Mouse (Mus musculus): Measurements from ENCODE around the gene Prkca. TPM values are rescaled to one million over a fixed set of nuclear protein-coding genes. Genes with fewer than 3 reads are reported as not detected.

Prkca gene
- polyA plus RNA-seq, 2 experiments, result 2.5 to 3.8 TPM

DNA sequence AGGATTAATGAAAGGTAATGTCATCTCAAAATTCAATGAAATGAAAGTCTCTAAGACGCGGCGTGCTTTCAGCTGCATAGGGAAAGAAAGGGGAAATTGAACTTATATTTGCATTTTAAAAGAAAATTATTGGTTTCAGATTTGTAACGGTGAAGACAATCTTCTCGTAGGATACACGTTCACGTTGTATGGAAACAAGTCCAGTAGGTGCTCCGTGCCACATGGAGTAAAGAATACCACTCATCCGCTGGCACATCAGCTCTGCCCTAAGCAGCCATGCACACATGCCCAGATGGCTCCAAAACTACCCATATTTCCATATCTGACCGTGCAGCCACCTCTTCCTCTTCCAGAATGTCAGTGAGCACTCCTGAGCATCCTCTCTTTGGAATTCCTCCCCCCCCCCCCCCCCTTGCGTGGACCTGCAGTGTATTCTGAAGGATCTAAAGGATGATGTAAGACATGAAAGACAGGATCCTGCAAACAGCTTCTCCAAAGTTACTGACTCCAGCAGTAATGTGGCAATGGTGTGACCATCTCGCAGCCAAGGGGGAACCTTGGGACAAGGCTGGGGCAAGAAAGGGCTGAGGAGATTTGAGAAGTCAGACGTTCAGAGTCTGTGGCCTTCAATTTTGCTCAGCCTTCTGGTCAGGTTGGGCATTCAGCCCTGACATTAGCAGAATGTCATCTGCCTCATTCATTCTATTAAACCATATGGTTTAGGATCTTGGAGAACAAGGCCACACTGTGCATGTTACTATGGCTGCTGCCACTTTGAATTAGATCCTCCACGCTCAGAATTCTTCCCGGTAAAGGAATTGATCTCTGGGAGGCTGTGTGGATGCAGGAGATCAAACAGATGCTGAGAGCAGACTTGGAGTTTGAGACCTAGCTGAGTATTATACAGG, 142.8 kb downstream of the Prkca start:
- ATAC-seq (ENCODE audit: insufficient read depth) (no peak), DNase-seq (ENCODE audit: low read depth in 3 of 3, low spot score in 3 of 3) (no peak)
- TF ChIP-seq EP300 (IDR thresholded peaks at IDR 0.05; ENCODE audit: low read depth) (no peak), CTCF (IDR thresholded peaks at IDR 0.05; ENCODE audit: low read depth) (no peak)
- no peak overlapping the region for H3K27ac ChIP-seq
- H3K9me3 ChIP-seq (ENCODE audit: control insufficient read depth, low read length), result no peaks in the 10 kb centered on the region
- H3K4me2 ChIP-seq (ENCODE audit: low read depth), result no peak overlapping the region
- H3K27me3 ChIP-seq (ENCODE audit: control insufficient read depth, insufficient read depth, low read length), result no peaks in the 10 kb centered on the region
- WGBS (ENCODE audit: insufficient replicate concordance), result 69% methylated on average over 15 of the region's 15 CpGs
- peaks cover 0 to 5% of the 10 kb centered on the region in 2 experiments; a peak in 2 of 4 replicates for H3K4me1 ChIP-seq (replicated peaks; ENCODE audit: control insufficient read depth in 2 of 2, insufficient read depth in 2 of 2, low read length in 1 of 2)
- H3K36me3 ChIP-seq (replicated peaks; ENCODE audit: control insufficient read depth, insufficient read depth, low read depth), result no peaks in the 10 kb centered on the region
- H3K9ac ChIP-seq (replicated peaks), result no peak overlapping the region
- no peak overlapping the region for H3K4me3 ChIP-seq (ENCODE audit: insufficient read depth in 1 of 2, low read depth in 2 of 2, low read length in 2 of 2)

- WGBS (ENCODE audit: insufficient replicate concordance), result 70% methylated on average over 4 of the region's 4 CpGs
- H3K36me3 ChIP-seq (replicated peaks; ENCODE audit: control insufficient read depth, insufficient read depth, low read depth), result no peaks in the 10 kb centered on the region
- H3K9ac ChIP-seq (replicated peaks), result no peak overlapping the region
- H3K4me2 ChIP-seq (ENCODE audit: low read depth), result no peak overlapping the region
- H3K4me3 ChIP-seq (ENCODE audit: insufficient read depth in 1 of 2, low read depth in 2 of 2, low read length in 2 of 2), result no peak overlapping the region
- no peaks in the 10 kb centered on the region for H3K9me3 ChIP-seq (ENCODE audit: control insufficient read depth, low read length)
- ATAC-seq (ENCODE audit: insufficient read depth), result no peak
- no peak overlapping the region for H3K27ac ChIP-seq
- TF ChIP-seq CTCF (IDR thresholded peaks at IDR 0.05; ENCODE audit: low read depth) (no peak), EP300 (IDR thresholded peaks at IDR 0.05; ENCODE audit: low read depth) (no peak)
- H3K4me1 ChIP-seq (replicated peaks; ENCODE audit: control insufficient read depth in 2 of 2, insufficient read depth in 2 of 2, low read length in 1 of 2), result peaks cover 0 to 5% of the 10 kb centered on the region in 2 experiments; a peak in 2 of 4 replicates
- no peaks in the 10 kb centered on the region for H3K27me3 ChIP-seq (ENCODE audit: control insufficient read depth, insufficient read depth, low read length)
- no peak for DNase-seq (ENCODE audit: low read depth in 3 of 3, low spot score in 3 of 3)
These were observed 144.2 kb downstream of the Prkca start for GRCm38 (mm10) chr11:108199429-108199985.

DNA sequence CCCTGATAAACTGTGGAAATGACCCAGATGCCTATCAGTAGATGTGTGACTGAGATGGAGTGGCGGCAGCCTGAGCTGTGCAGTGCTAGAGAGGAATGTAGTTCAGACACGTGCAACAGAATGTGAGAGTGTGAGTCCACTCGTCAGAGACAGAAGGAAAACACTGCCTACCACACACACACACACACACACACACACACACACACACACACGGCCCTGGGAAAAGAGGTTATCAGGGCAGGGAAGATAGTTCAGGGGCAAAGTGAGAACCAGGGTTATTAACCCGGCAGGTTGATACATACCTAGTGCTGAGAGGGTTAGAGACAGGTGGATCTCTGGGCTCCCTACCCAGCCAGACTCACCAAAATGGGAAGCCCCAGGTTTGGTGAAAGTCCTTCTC, 145.1 kb downstream of the Prkca start:
- TF ChIP-seq CTCF (IDR thresholded peaks at IDR 0.05; ENCODE audit: low read depth), result no peak
- 42% methylated on average over 5 of the region's 5 CpGs for WGBS (ENCODE audit: insufficient replicate concordance)
- Histone ChIP-seq H3K36me3 (replicated peaks; ENCODE audit: control insufficient read depth, insufficient read depth, low read depth) (no peaks in the 10 kb centered on the region), H3K27me3 (ENCODE audit: control insufficient read depth, insufficient read depth, low read length) (no peaks in the 10 kb centered on the region), H3K4me2 (ENCODE audit: low read depth) (no peak overlapping the region), H3K27ac (no peak overlapping the region), H3K9me3 (ENCODE audit: control insufficient read depth, low read length) (no peaks in the 10 kb centered on the region), H3K4me3 (ENCODE audit: insufficient read depth in 1 of 2, low read depth in 2 of 2, low read length in 2 of 2) (no peak overlapping the region), H3K4me1 (replicated peaks; ENCODE audit: control insufficient read depth in 2 of 2, insufficient read depth in 2 of 2, low read length in 1 of 2) (peaks cover 0 to 5% of the 10 kb centered on the region in 2 experiments; a peak in 2 of 4 replicates), H3K9ac (replicated peaks) (no peak overlapping the region)
- DNase-seq (ENCODE audit: low read depth in 3 of 3, low spot score in 3 of 3), result no peak
- ATAC-seq (ENCODE audit: insufficient read depth), result no peak

DNA sequence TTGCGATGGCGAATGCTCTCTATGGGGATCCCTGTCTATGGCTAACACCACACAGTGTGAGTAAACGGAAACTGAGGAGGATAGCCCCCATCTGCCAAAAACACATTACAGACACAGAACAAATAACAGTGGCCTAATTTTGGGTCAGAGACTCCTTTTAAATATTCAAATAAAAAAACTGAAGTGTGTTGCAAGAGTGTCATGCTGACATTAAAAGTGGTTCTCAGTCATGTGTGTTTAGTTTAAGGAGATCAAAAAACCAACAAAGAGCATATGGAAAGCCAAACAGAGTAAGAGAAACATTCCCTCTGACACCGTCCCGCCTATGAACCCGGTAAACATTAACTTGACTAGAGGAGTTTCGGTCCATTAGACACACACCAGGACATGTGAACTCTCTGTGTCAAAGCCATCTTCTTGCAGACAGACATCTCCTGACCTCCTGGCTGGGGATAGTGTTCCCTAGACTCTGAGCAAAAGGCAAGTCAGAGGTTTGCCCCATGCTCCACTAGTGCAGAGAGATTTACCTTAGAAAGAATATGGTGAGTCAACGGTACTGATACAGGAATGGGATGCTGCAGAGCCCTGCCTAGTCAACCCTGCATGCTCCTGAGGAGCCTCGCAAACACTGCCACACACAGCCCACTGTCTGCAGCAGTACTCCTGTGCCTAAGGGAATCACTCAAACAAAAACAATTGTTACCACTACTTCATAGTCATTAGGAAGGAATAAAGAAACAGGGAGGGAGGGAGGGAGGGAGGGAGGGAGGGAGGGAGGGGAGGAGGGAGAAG, 146.1 kb downstream of the Prkca start:
- Histone ChIP-seq H3K4me1 (replicated peaks; ENCODE audit: control insufficient read depth in 2 of 2, insufficient read depth in 2 of 2, low read length in 1 of 2) (peaks cover 0 to 5% of the 10 kb centered on the region in 2 experiments; a peak in 2 of 4 replicates), H3K4me3 (ENCODE audit: insufficient read depth in 1 of 2, low read depth in 2 of 2, low read length in 2 of 2) (no peak overlapping the region), H3K27me3 (ENCODE audit: control insufficient read depth, insufficient read depth, low read length) (no peaks in the 10 kb centered on the region), H3K9me3 (ENCODE audit: control insufficient read depth, low read length) (no peaks in the 10 kb centered on the region), H3K36me3 (replicated peaks; ENCODE audit: control insufficient read depth, insufficient read depth, low read depth) (no peaks in the 10 kb centered on the region), H3K4me2 (ENCODE audit: low read depth) (no peak overlapping the region; the same call in 1 of the 2 replicates), H3K27ac (no peak overlapping the region), H3K9ac (replicated peaks) (no peak overlapping the region)
- DNase-seq (ENCODE audit: low read depth in 3 of 3, low spot score in 3 of 3) (peak in 2 of 3 experiments; percentile 4 to 7), ATAC-seq (ENCODE audit: insufficient read depth) (0 out of 2 replicates have a peak, but pooled peaks have one; percentile 17)
- WGBS (ENCODE audit: insufficient replicate concordance), result 64% methylated on average over 9 of the region's 9 CpGs
- TF ChIP-seq CTCF (IDR thresholded peaks at IDR 0.05; ENCODE audit: low read depth) (no peak), EP300 (IDR thresholded peaks at IDR 0.05; ENCODE audit: low read depth) (no peak)
